Comparison of ENCODE assay signal across 8 mouse cellular contexts in the genomic region with DNA sequence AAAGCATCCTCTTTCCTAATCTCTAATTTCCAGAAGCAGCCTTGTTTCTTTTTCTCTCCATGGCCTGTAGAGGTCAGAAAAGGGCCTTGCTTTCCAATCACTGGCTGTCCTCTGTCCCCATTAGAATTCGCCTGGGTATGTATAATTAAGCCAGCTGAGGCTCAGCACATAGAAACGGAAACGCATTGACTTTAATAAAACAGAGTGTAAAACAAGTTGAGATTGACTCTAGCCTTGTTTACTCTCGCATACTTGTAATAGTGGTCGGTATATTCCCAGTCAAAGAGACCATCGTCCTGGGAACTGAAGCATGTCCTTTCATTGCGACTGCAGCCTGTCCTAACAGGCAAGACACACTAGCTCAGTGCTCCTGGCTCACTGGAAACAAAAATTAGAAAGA.
DNase-seq lines count a peak whose midpoint lies in the region; ATAC-seq lines count a peak whose summit lies in the region.

No protein-coding gene starts in this region.

- peak; percentile 37 for ATAC-seq in CD4-positive, CD25-positive, alpha-beta regulatory T cell, adult 4 months

- DNase-seq in heart, postnatal 4 days = peak; percentile 9
- DNase-seq in heart, postnatal 25 days (ENCODE audit: low spot score) = no peak
- peak; percentile 65 for DNase-seq in embryo, embryonic 10.5 days (ENCODE audit: low spot score)
- peak; percentile 7 to 20 for DNase-seq in kidney, postnatal 36 days
- no peak for DNase-seq in adrenal gland, postnatal 14 days
- DNase-seq in gastrocnemius, postnatal 25 days = no peak
- DNase-seq in left cerebral cortex, adult 18-20 months (ENCODE audit: low spot score in 2 of 2) = no peak

- intact Hi-C loops in heart, postnatal 25 days (cut with DNase I) = no loop called here

Comparison
In these comparisons a context has a peak if more than half of its experiments do, and no peak if none do; other contexts are left out.
1. DNase-seq: peak in heart, postnatal 4 days (single experiment), embryo, embryonic 10.5 days (single experiment) and kidney, postnatal 36 days (2 of 2); none in heart, postnatal 25 days (single experiment), adrenal gland, postnatal 14 days (single experiment), gastrocnemius, postnatal 25 days (single experiment) and left cerebral cortex, adult 18-20 months (0 of 2).